Mouse (Mus musculus) megakaryocyte, embryonic 14.5 days (primary cell): Measurements from ENCODE around the gene Tbc1d14.

ENCODE experiments used
- FLI1 ChIP-seq: IDR thresholded peaks from 2 replicates; pipeline ENCODE4 v1.6.1; 2012; ENCODE audit warnings: low read length, inconsistent platforms, mixed read lengths
- GATA1 ChIP-seq: IDR thresholded peaks from 3 replicates; pipeline ENCODE4 v1.6.1; 2012; ENCODE audit warnings: mixed read lengths, low read length, inconsistent platforms, borderline replicate concordance

- TF ChIP-seq GATA1 (no peak), FLI1 (no peak)
These were observed 17.3 kb downstream of the Tbc1d14 start for GRCm38 (mm10) chr5:36575745-36576144.
